Mouse (Mus musculus) spleen, adult 2 months (tissue): ENCODE results near the gene Spata2.

Source experiments
- CTCF ChIP-seq: fragments of 200-500 bp; IDR thresholded peaks from 2 replicates; pipeline ENCODE4 v1.5.1; 2011; ENCODE audit warnings: mild to moderate bottlenecking, inconsistent platforms; ENCODE audit not compliant: insufficient read depth, insufficient read length, insufficient replicate concordance; ENCODE audit errors: extremely low read depth
- POLR2A ChIP-seq: fragments of 200-500 bp; IDR thresholded peaks from 2 replicates; pipeline ENCODE4 v1.6.1; 2011; ENCODE audit warnings: low read depth, low read length, inconsistent platforms

GRCm38 (mm10) chr2:167483827-167484410 is 8.8 kb downstream of the Spata2 start:
- TF ChIP-seq CTCF (no peak), POLR2A (no peak)
